Mouse (Mus musculus) ovary, adult 18-20 months (tissue): ENCODE measurements around the gene Cd22.
"Not testable (repeated sequence)": the region's sequence is repeated elsewhere in the genome, so short reads cannot be mapped to it uniquely, and the experiment has no call there.

Source experiments
- DNase-seq: peaks from one replicate; pipeline ENCODE4 v3.0.0; 2022; ENCODE audit warnings: low spot score, mixed read lengths

Cd22 gene

GRCm38 (mm10) chr7:30880176-30880575 is at the start of gene Cd22:
TSS of gene Cd22 (minus strand) at chr7:30880342.
- DNase-seq = no peak

GRCm38 (mm10) chr7:30924581-30924980 is 44.4 kb upstream of the Cd22 start, which contains the start of gene Hamp2:
TSS of gene Hamp2 (minus strand) at chr7:30924681.
- DNase-seq = not testable (repeated sequence)

- no peak for DNase-seq
Observed at GRCm38 (mm10) chr7:30924071-30924470, 43.9 kb upstream of the Cd22 start.

GRCm38 (mm10) chr7:30922490-30922889 is 42.3 kb upstream of the Cd22 start:
- not testable (repeated sequence) for DNase-seq

- no peak for DNase-seq
Observed at GRCm38 (mm10) chr7:30920217-30920616, 40.1 kb upstream of the Cd22 start.

- no peak for DNase-seq
Observed at GRCm38 (mm10) chr7:30917219-30917618, 37.1 kb upstream of the Cd22 start.

GRCm38 (mm10) chr7:30916713-30917112 is 36.6 kb upstream of the Cd22 start:
- DNase-seq = no peak

GRCm38 (mm10) chr7:30914732-30915131 is 34.6 kb upstream of the Cd22 start, which contains the start of gene Mag:
TSS of gene Mag (minus strand) at chr7:30914873.
- DNase-seq = no peak

GRCm38 (mm10) chr7:30909773-30910172 is 29.6 kb upstream of the Cd22 start:
- DNase-seq = no peak

GRCm38 (mm10) chr7:30908992-30909431 is 28.9 kb upstream of the Cd22 start:
- no peak for DNase-seq

GRCm38 (mm10) chr7:30908277-30908991 is 28.3 kb upstream of the Cd22 start:
- no peak for DNase-seq

- no peak for DNase-seq
Observed at GRCm38 (mm10) chr7:30904042-30904441, 23.9 kb upstream of the Cd22 start.

GRCm38 (mm10) chr7:30895217-30895616 is 15.1 kb upstream of the Cd22 start:
- no peak for DNase-seq

- DNase-seq = no peak
Observed at GRCm38 (mm10) chr7:30892515-30892914, 12.4 kb upstream of the Cd22 start.

GRCm38 (mm10) chr7:30891746-30892145 is 11.6 kb upstream of the Cd22 start:
- DNase-seq = no peak

- DNase-seq = no peak
Observed at GRCm38 (mm10) chr7:30890681-30891080, 10.5 kb upstream of the Cd22 start.

GRCm38 (mm10) chr7:30888786-30889185 is 8.6 kb upstream of the Cd22 start:
- DNase-seq = no peak

- DNase-seq = no peak
Observed at GRCm38 (mm10) chr7:30887568-30888188, 7.5 kb upstream of the Cd22 start.

- no peak for DNase-seq
Observed at GRCm38 (mm10) chr7:30886852-30887251, 6.7 kb upstream of the Cd22 start.

GRCm38 (mm10) chr7:30884047-30884446 is 3.9 kb upstream of the Cd22 start:
- DNase-seq = no peak

GRCm38 (mm10) chr7:30881367-30881766 is 1.2 kb upstream of the Cd22 start:
- no peak for DNase-seq

GRCm38 (mm10) chr7:30878950-30879349 is 1.2 kb downstream of the Cd22 start:
- DNase-seq = no peak

GRCm38 (mm10) chr7:30873083-30873482 is 7.1 kb downstream of the Cd22 start:
- DNase-seq = peak; percentile 33

GRCm38 (mm10) chr7:30863386-30863785 is 16.8 kb downstream of the Cd22 start:
- no peak for DNase-seq
